Mouse (Mus musculus) heart, postnatal 0 days (tissue): ENCODE results near the gene H2-T23.
"Not testable (repeated sequence)": the region's sequence is repeated elsewhere in the genome, so short reads cannot be mapped to it uniquely, and the experiment has no call there.

Source experiments
- CTCF ChIP-seq: IDR thresholded peaks from 2 replicates; pipeline ENCODE4 v1.5.1; 2016; ENCODE audit warnings: antibody characterized with exemption, control low read depth, low read depth
- EP300 ChIP-seq: IDR thresholded peaks from 2 replicates; pipeline ENCODE4 v1.6.1; 2016; ENCODE audit warnings: antibody characterized with exemption, low read depth

- not testable (repeated sequence) for TF ChIP-seq CTCF, EP300
These were observed 28.2 kb downstream of the H2-T23 start for GRCm38 (mm10) chr17:36004409-36004808.
